Mouse (Mus musculus): ENCODE measurements around the gene Fmo2. TPM values are rescaled to one million over a fixed set of nuclear protein-coding genes. Genes with fewer than 3 reads are reported as not detected.

Fmo2 gene
- 0.20 and 1.9 TPM in 2 replicates for polyA plus RNA-seq (2021; fragmentation: Nextera tagmentation)
- long read RNA-seq, experiment 1, full-length matches to known transcripts = 1 of 1 reads
- long read RNA-seq, experiment 1, partial matches to known transcripts = 0 of 1 reads
- long read RNA-seq, experiment 1, other reads (novel, unspliced or antisense) = 0 of 1 reads
- long read RNA-seq, experiment 2, partial matches to known transcripts = 0 of 2 reads
- long read RNA-seq, experiment 2, other reads (novel, unspliced or antisense) = 0 of 2 reads

GRCm38 (mm10) chr1:162897838-162898811 lies at the start of gene Fmo2:
Gene Fmo2, minus strand, starts transcription at chr1:162898726.

GRCm38 (mm10) chr1:162937415-162937814 lies 38.9 kb upstream of the Fmo2 start, which contains the start of gene Fmo6:
Gene Fmo6, minus strand, starts transcription at chr1:162937515.

GRCm38 (mm10) chr1:162866280-162866681 lies 32.2 kb downstream of the Fmo2 start, which contains the start of gene Fmo1:
Gene Fmo1, minus strand, starts transcription at chr1:162866610.

Other genes starting within 250 kb of the Fmo2 start
- not detected in 2 replicates for gene Myocos, start 240.5 kb downstream of the Fmo2 start, polyA plus RNA-seq (2021; fragmentation: Nextera tagmentation)
- 59.3 and 72.1 TPM in 2 replicates for gene Prrc2c, start 158.2 kb downstream of the Fmo2 start, polyA plus RNA-seq (2021; fragmentation: Nextera tagmentation)
- not detected in 2 replicates for gene Fmo4, start 84.8 kb downstream of the Fmo2 start, polyA plus RNA-seq (2021; fragmentation: Nextera tagmentation)
- gene Fmo1, start 32.1 kb downstream of the Fmo2 start, polyA plus RNA-seq (2021; fragmentation: Nextera tagmentation) = 5.8 and 6.8 TPM in 2 replicates
- gene Fmo6, start 38.8 kb upstream of the Fmo2 start, polyA plus RNA-seq (2021; fragmentation: Nextera tagmentation) = not detected in 2 replicates
- gene Fmo3, start 85.8 kb upstream of the Fmo2 start, polyA plus RNA-seq (2021; fragmentation: Nextera tagmentation) = not detected in 2 replicates
- not detected in 2 replicates for gene Mroh9, start 186.9 kb upstream of the Fmo2 start, polyA plus RNA-seq (2021; fragmentation: Nextera tagmentation)